Mouse (Mus musculus) megakaryocyte, adult 5-6 weeks (primary cell): ENCODE data around the gene Tor1b. TPM values are rescaled to one million over a fixed set of nuclear protein-coding genes. Genes with fewer than 3 reads are reported as not detected.
A peak's percentile ranks its signal among the peaks of the same experiment; 100 is the strongest.
"Not testable (repeated sequence)": the region's sequence is repeated elsewhere in the genome, so short reads cannot be mapped to it uniquely, and the experiment has no call there.

Experiments used
- ATAC-seq: 2 replicates; pipeline ENCODE4 v1.8.0; 2016; ENCODE audit warnings: mild to moderate bottlenecking, inconsistent platforms; ENCODE audit not compliant: poor library complexity, severe bottlenecking
- total RNA-seq, 2 experiments: library from RNA; stranded (forward) in 1 of 2; stranded (reverse) in 1 of 2; fragments of 153-499, 151-499 nt in 1 of 2; fragments of 221-1000, 200-1000 nt in 1 of 2; gene quantifications; 2 replicates each; pipeline versions ENCODE4 v1.2.3 to v1.2.4; 2015 to 2017

The Tor1b gene
- total RNA-seq (2015): 28.1 and 32.7 TPM in 2 replicates
- 40.3 and 42.6 TPM in 2 replicates for total RNA-seq (2017)

DNA sequence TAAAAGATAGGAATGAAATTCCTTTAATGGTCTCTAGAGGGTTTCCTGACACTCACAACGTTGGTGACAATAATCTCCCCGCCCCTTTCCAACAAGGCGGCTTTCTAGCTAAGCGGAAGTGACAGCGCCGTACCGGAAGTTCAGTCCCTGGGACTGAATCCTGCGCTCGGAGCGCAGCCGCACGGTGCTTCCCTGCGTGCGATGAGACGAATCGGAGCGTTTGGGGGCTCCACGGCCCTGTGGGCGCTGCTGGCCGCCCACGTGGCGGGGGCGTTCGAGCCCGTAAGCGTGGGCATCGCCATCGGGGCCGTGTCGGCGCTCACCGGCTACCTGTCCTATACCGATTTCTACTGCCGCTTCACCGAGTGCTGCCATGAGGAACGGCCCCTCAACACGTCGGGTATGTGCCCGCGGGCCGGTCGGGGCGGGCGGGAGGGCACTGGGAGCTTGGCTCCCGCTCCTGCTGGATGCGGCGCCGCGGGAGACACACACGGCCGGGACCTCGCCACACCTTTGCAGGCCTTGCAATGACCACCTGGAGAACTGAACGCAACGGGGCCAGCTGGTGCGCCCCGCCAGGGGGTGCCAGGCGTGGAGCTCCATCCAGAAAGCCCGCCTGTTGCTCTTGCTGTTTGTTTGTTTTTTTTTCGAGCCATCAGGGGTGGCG, at the start of gene Tor1b:
TSS of gene Tor1b (plus strand) at position 136 of the 667 bp plus-strand sequence.
- peak; percentile 94 for ATAC-seq

DNA sequence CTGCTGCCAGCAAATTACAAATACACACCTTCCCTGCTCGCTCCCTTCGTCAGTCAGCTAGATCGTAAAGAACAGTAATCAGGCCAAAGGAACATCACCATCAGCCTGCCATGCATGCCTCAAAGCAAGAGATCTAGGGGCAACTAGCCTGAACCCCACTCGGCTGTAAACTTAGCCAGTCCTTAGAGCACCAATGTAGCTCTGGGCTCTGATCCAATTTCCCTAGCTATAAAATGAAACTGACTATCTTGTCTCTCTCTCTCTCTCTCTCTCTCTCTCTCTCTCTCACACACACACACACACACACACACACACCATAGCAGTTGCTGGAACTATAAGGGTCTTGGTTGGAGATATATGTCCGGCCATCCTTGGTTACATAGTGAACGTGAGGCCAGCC, 48.5 kb upstream of the Tor1b start:
- no peak for ATAC-seq

- no peak for ATAC-seq
These were observed 47.8 kb upstream of the Tor1b start for GRCm38 (mm10) chr2:30904991-30905390.

- ATAC-seq: no peak
These were observed 46.9 kb upstream of the Tor1b start for GRCm38 (mm10) chr2:30905906-30906305.

DNA sequence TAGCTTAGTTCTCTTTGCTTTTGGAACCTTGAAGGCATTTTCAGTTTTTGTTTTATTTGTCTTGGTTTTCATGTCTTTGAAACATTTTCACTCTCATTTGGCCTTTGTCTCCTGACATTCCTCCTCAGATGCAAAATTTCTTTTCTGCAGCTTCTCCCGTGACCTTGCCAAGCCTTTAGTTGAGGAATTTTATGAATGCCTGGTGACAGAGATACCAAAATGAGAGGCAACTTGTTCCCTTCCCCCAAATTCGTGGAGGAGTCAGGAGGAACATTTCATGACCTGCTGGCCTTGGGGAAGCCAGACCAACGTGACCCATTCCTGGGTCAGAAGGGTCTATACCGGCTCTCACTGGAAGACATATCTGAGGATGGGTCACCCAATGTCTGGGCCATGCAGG, 46.1 kb upstream of the Tor1b start:
- ATAC-seq: no peak

DNA sequence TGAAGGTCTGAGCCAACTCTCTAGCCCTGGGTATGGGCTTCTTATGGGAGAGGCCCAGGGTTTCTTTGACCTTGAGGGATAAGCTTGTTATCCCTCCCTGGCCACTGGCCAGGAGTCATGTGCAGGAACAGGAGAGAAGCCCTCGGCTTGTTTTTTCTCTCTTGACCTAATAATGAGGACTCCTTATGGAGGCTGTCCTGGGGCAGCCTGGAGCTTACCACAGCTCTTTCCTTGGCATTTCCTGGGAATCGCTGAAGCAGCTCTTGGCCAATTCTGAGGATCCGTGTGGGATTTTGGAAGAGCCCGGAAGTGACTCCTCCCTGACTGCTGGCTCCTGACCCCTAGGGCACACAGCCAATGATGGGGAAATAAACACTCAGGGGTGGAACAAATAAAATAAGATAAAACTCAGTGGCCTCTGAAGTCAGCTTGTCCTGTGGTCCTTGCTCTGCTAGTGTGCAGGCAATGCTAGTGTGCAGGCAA, 40.4 kb upstream of the Tor1b start:
- ATAC-seq: no peak

GRCm38 (mm10) chr2:30913022-30913421, 39.7 kb upstream of the Tor1b start:
- ATAC-seq: no peak

- no peak for ATAC-seq
These were observed 37.9 kb upstream of the Tor1b start for GRCm38 (mm10) chr2:30914836-30915235.

DNA sequence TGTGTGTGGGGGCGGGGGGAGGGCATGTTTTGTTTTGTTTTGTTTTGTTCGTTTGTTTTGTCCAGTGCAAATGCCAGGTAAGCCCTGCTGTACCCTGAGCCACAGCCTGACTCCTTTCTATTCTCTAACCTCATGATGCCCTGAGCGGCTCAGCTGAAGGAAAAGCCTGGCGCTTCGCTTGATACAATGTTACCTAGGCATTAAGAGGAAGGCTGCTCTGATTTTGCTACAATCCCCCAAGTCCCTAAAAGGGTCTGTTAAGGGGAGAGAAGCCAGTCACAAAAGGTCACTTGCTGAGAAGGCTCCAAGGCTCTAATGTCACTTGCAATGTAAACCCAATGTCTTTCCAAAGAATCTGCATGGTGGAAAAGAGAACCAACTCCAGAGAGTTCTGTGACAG, 37.4 kb upstream of the Tor1b start:
- ATAC-seq: no peak

GRCm38 (mm10) chr2:30915933-30916332, 36.8 kb upstream of the Tor1b start:
- ATAC-seq: not testable (repeated sequence)

- ATAC-seq: no peak
These were observed 35.1 kb upstream of the Tor1b start for GRCm38 (mm10) chr2:30917649-30918048.

- ATAC-seq: no peak
These were observed 34.6 kb upstream of the Tor1b start for GRCm38 (mm10) chr2:30918126-30918525.

GRCm38 (mm10) chr2:30918780-30919329, 33.9 kb upstream of the Tor1b start:
- ATAC-seq: no peak

DNA sequence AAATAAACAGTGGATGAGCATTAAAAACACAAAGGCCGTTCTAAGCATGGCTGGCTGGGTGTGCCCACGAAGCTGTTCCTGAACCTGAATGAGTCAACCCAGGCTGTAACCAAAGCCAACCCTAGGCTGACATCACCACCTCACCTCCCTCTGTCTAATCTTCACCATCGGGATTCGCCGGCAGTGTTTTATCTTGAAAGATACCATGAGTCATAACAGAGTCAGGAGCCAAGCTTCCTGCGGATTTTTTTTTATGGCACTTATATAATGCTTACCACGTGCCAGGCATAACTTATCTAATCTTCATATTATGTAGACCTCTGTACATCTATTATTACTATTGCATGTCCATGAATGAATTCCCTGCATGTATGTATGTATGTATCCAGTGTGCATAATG, 32.5 kb upstream of the Tor1b start:
- ATAC-seq: no peak

GRCm38 (mm10) chr2:30923099-30923498, 29.7 kb upstream of the Tor1b start:
- ATAC-seq: no peak

DNA sequence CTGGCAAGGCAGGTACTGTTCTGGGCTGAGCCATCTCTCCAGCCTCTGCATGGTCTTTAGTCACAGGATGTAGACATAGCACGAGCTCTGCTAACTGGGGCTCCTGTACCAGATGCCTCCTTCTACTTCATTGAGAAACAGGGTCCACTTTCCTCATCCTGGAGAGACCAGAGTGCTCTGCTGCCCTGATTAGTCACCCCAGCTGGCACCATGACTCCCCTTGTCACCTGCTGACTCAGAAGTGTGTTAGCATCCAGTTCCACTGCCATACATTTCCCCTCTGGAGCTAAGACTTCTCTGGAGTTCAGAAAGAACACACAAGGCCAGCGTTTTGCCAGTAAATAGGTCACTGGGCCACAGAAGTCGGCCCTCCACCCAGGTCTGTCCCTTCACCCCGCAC, 27.6 kb upstream of the Tor1b start:
- ATAC-seq: no peak

DNA sequence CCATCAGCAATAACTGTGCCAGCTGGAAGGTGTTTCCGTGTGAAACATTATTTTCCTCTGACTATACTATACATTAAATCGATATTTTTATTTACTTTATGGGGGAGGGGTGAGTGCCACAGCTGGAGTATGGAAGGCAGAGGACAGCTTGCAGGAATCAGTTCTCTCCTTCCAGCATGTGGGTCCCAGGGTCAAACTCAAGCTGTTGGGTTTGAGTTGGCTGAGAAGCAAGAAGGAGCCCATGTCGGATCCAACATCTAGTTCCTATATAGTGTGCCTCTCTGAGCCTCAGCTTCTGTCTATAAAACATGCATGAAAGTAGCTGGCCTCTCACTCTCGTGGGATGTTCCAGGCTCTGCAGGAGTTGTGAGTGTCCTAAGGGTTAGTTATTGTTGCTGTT, 26.4 kb upstream of the Tor1b start:
- ATAC-seq: no peak

DNA sequence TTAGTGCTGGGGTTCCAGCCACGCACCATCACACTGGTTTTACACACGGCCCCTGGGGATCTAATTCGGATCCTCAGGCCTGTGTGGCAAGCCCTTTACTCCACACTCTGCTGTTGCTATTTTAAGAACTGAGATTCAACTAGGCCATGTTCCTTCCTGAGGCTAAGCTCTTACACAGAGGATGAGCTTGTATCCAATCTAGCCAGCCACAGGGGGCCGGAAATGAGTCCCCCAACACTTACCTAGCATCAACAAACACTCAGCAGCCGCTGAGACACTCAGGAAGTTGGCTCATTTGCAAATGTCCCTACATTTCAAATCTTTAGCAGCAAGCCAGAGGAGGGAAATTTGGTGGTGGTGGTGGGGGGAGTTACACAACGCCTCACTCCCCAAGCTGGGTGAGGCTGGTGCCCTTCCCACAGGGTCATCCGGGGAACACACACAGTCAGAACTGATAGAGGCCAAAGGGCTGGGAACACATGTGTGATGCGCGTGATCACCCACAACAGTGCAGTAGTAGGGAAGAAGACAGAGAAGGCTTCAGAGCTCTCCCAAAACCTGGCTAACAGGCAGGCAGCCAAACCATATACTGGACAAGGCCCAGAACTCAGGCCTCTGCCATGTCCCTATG, 25.5 kb upstream of the Tor1b start:
- ATAC-seq: no peak

DNA sequence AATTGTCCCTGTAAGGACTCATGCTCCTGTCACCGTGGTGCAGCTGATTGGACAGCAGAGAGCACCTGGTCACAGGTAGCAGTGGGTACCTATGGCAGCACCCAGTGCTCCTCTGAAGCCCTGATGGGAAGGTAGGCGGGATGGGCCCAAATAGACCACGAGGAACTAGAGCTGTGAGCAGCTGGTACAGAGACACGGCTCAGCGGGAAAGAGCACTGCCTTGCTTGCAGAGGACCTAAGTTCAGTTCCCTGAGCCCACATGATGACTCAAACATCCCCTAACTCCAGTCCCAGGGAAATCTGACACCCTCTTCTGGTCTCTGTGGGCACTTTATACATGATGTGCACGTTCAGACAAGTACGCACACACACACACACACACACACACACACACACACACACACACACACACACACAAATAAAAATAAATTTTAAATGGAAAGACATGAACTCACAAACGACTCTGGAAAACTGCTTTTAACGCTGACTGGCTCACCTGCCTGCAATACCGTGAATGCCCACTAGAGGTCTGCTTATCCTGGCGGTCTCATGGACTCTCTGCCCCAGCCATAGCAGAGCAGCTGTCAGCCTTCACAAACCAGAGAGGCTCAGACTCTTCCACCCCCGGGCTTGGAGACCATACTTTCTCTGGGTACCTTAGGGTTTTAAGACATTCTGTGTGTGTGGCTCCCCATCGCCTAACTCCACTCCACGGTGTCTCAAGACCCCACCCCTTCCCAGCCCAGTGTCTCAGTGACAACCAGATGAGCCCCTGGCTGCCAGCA, 24.7 kb upstream of the Tor1b start:
- ATAC-seq: peak; percentile 53

DNA sequence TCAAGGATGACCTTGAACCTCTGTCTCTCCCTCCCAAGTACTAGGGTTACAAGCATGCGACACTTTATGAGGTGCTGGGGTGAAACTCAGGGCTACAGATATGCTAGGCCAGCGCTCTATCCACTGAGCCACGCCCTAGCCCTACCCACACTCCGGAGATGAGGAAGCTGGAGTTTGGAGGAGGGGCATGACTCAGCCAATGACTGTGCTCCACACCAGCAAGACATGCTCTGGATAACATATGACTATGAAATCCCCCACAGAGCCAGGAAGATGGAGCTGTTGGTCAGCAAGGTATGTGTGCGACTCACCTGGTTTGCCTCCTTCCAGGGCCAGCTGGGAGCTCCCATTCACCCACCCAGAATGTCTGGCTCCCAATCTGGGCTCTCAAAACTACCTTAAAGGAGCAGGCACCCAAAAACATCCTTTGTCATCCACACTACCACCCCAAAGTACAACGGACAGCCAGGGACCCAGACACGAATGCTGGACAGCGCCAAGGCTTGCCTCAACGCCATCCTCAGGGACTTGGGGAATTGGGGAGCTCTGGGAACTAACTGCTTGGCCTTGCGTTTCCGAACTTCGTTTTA, 23.8 kb upstream of the Tor1b start:
- peak; percentile 90 for ATAC-seq

GRCm38 (mm10) chr2:30929483-30930045, 23.2 kb upstream of the Tor1b start, which contains the start of gene Ptges:
TSS of gene Ptges (minus strand) at chr2:30929863.
- peak; percentile 49 for ATAC-seq
